Comparison of ENCODE assay signal across 7 mouse cellular contexts in genomic region chr11:79962877-79963183, GRCm38 (mm10). TPM values are rescaled to one million over a fixed set of nuclear protein-coding genes. Genes with fewer than 3 reads are reported as not detected.
A peak's percentile ranks its signal among the peaks of the same experiment; 100 is the strongest.
DNase-seq lines count a peak whose midpoint lies in the region; ATAC-seq and TF ChIP-seq lines count a peak whose summit lies in the region.

No protein-coding gene starts in this region.

- no peak for TF ChIP-seq CTCF in testis, adult 2 months (IDR thresholded peaks at IDR 0.05; ENCODE audit: control insufficient read depth, insufficient read depth, insufficient replicate concordance, low read depth, low read length)

- ATAC-seq in forebrain, embryonic 13.5 days: peak; percentile 39
- peak; percentile 30; the same call in 1 of the 2 replicates for ATAC-seq in liver, embryonic 12.5 days
- ATAC-seq in frontal cortex, adult (ENCODE audit: low TSS enrichment): no peak

- H3K4me1 ChIP-seq in testis, adult 2 months (ENCODE audit: control insufficient read depth, insufficient read depth, low read length): peaks cover 9% of the 10 kb centered on the region
- H3K4me1 ChIP-seq in forebrain, embryonic 13.5 days: peaks cover 28% of the 10 kb centered on the region
- H3K4me1 ChIP-seq in liver, embryonic 12.5 days: peaks cover 19% of the 10 kb centered on the region

- no peaks in the 10 kb centered on the region for H3K9me3 ChIP-seq in forebrain, embryonic 13.5 days (replicated peaks)
- H3K9me3 ChIP-seq in liver, embryonic 12.5 days (replicated peaks): no peaks in the 10 kb centered on the region

- no peak overlapping the region for H3K27ac ChIP-seq in testis, adult 2 months (ENCODE audit: control insufficient read depth, insufficient read depth, low read depth, low read length)
- H3K27ac ChIP-seq in forebrain, embryonic 13.5 days: no peak overlapping the region
- peak overlapping the region; percentile 68 for H3K27ac ChIP-seq in liver, embryonic 12.5 days

- no peak for DNase-seq in testis, postnatal 14 days (ENCODE audit: low spot score)
- DNase-seq in gastrocnemius, postnatal 14 days: no peak
- no peak for DNase-seq in cerebellum, adult 11-12 months

- intact Hi-C loops in gastrocnemius, postnatal 14 days (cut with DNase I; ENCODE audit: low total_unique reads): no loop called here

- no peaks in the 10 kb centered on the region for H3K36me3 ChIP-seq in testis, adult 2 months (ENCODE audit: control insufficient read depth, insufficient read depth, low read length)
- H3K36me3 ChIP-seq in forebrain, embryonic 13.5 days (ENCODE audit: poor library complexity, severe bottlenecking): peaks cover 19% of the 10 kb centered on the region
- H3K36me3 ChIP-seq in liver, embryonic 12.5 days: peaks cover 24% of the 10 kb centered on the region

- H3K27me3 ChIP-seq in testis, adult 2 months (ENCODE audit: control insufficient read depth, insufficient read depth, low read length): no peaks in the 10 kb centered on the region
- no peaks in the 10 kb centered on the region for H3K27me3 ChIP-seq in forebrain, embryonic 13.5 days
- H3K27me3 ChIP-seq in liver, embryonic 12.5 days (replicated peaks): no peaks in the 10 kb centered on the region; the same call in 1 of the 2 replicates

- H3K4me3 ChIP-seq in testis, adult 2 months (ENCODE audit: control insufficient read depth, low read depth, low read length): peak overlapping the region; percentile 93
- H3K4me3 ChIP-seq in forebrain, embryonic 13.5 days: peak overlapping the region; percentile 69
- peak overlapping the region; percentile 72 for H3K4me3 ChIP-seq in liver, embryonic 12.5 days

- peak overlapping the region; percentile 58 for H3K9ac ChIP-seq in forebrain, embryonic 13.5 days
- H3K9ac ChIP-seq in liver, embryonic 12.5 days: peak overlapping the region; percentile 68

- no peak for TF ChIP-seq POLR2A in testis, adult 2 months (IDR thresholded peaks at IDR 0.05; ENCODE audit: control insufficient read depth, low read depth, low read length)

- 5% methylated on average over 9 of the region's 9 CpGs for WGBS in forebrain, embryonic 13.5 days
- WGBS in liver, embryonic 12.5 days (ENCODE audit: insufficient replicate concordance): 3% methylated on average over 9 of the region's 9 CpGs

- H3K4me2 ChIP-seq in forebrain, embryonic 13.5 days: peak overlapping the region; percentile 65
- peak overlapping the region; percentile 74 for H3K4me2 ChIP-seq in liver, embryonic 12.5 days

RNA-seq across cellular contexts. Expression of gene Utp6, which starts 0.6 kb away (rescaled TPM):
- polyA plus RNA-seq in testis, adult 2 months (2012; rRNA removed): 2.2 and 2.7 TPM in 2 replicates
- polyA plus RNA-seq in forebrain, embryonic 13.5 days (2015; fragmentation: Nextera tagmentation; extraction: Ambion mirVana): 58.1 and 62.3 TPM in 2 replicates
- polyA plus RNA-seq in liver, embryonic 12.5 days (2016; fragmentation: Nextera tagmentation; extraction: Ambion mirVana): 45.4 and 45.5 TPM in 2 replicates
- 10 to 100 TPM; 30.8 to 35.4 TPM for total RNA-seq in gastrocnemius, postnatal 14 days (2021)

RNA-seq across cellular contexts. Expression of gene Suz12, which starts 30.1 kb away (rescaled TPM):
- 4.8 and 6.4 TPM in 2 replicates for polyA plus RNA-seq in testis, adult 2 months (2012; rRNA removed)
- 31.9 and 33.3 TPM in 2 replicates for polyA plus RNA-seq in forebrain, embryonic 13.5 days (2015; fragmentation: Nextera tagmentation; extraction: Ambion mirVana)
- polyA plus RNA-seq in liver, embryonic 12.5 days (2016; fragmentation: Nextera tagmentation; extraction: Ambion mirVana): 25.1 and 28.0 TPM in 2 replicates
- 10 to 100 TPM; 16.7 to 17.7 TPM for total RNA-seq in gastrocnemius, postnatal 14 days (2021)

Comparison
In these comparisons a context has a peak if more than half of its experiments do, and no peak if none do; other contexts are left out.
1. RNA of gene Utp6, which starts 0.6 kb away (polyA plus RNA-seq): 58.1 to 62.3 TPM in forebrain, embryonic 13.5 days and 45.4 to 45.5 TPM in liver, embryonic 12.5 days; 2.2 to 2.7 TPM in testis, adult 2 months; every median in the first group is over 10 times any median in the second.
2. Peak in every context shown above with its lines, with median percentiles within 50 percentile points of each other: H3K4me3 ChIP-seq.